Mouse (Mus musculus) adipose tissue, adult 10 weeks (tissue): Measurements from ENCODE around the gene Gng3. TPM values are rescaled to one million over a fixed set of nuclear protein-coding genes. Genes with fewer than 3 reads are reported as not detected.

Experiments
- polyA plus RNA-seq: library from polyadenylated mRNA; stranded (reverse); fragments of 350-450 nt; fragmentation: Illumina TruSeq; extraction: RNeasy Lipid Tissue Mini Kit (QIAGEN cat#74804); gene quantifications from one replicate; pipeline ENCODE4 v1.2.3, GENCODE M21; 2014; ENCODE audit warnings: low read depth, low replicate concordance

The Gng3 gene
- polyA plus RNA-seq, result 0.31 TPM

DNA sequence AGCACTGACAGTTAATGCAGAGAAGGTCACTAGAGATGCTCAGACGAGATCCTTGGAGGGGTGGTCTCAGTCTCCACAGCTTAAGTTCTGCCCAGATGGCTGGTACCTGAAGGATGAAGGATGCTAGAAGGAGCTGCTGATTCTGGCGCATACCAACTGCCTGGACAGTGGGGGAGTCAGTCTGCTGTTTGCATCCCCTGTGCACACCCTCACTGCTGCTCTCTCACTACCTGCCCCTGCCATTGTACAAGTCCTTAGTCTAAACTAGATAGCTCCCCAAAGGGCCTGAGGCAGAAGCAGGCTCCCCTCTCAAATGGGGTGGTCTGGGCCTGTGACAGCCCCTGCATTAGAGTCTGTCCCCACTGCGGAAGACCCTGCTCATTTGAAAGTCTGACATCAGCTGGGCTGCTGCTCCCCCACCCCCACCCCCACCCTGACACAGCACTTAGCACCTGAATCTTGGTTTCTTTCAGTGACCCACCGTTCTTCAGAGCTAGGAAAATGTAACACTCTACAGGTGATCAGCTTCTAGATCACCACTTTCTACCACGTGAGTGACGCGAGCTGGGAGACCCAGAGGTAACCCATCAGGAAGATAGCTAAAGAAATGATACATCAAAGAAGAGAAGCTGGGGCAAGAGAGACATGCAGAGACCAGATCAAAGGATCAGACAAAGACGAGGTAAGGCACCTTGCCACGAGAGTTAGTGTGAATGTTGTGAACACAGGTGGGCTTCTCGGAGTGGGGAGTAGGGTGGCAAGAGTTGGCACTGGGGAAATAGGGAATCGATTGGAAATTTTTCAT, at the start of gene Gng3:
TSS of gene Gng3 (minus strand) at position 92 of the 805 bp plus-strand sequence.

GRCm38 (mm10) chr19:8883616-8884015, 44.6 kb upstream of the Gng3 start, which contains the start of the genes Lbhd1 and Gm49403:
Lbhd1 (plus strand) TSS chr19:8883732.
Gm49403 (plus strand) TSS chr19:8883930.

DNA sequence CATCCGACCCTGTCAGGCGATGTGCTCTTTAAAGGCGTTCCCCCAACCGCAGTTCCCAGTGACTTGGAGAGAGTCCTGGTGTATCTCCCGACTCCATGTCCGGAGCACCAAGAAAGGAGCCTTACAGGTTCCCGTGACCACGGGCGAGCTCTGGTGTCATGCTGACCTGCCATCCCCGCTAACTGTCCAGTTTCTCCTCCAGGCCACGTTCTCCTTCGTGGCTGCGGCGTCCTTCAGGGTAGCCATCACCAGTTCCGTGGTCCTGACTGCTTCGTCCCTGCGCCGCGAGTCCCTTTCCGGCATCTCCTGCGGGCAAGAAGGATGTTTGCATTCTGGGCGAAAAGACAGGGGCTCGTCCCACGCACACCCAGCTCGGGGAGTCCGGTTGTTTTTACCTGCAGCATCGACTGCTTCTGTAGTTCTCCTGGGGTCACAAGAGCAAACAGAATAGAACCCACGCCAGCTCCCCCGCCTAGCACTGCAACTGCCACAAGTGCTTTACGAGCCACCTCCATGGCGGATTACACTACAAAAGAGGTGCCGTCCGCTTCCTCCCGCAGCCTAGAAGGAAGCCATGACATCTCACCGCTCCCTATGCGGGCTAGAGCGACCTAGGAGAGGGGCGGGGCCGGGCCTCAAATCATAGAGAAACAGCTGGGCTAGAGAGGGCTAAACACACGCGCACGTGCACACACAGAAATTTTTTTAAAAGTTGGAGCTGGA, 41.5 kb upstream of the Gng3 start, which contains the start of gene Uqcc3:
TSS of gene Uqcc3 (minus strand) at position 613 of the 723 bp plus-strand sequence.

GRCm38 (mm10) chr19:8871267-8872186, 32.5 kb upstream of the Gng3 start, which contains the start of gene Ubxn1:
Ubxn1 (plus strand) TSS chr19:8871496.

GRCm38 (mm10) chr19:8850402-8850901, 11.5 kb upstream of the Gng3 start, which contains the start of gene Lrrn4cl:
Lrrn4cl (plus strand) TSS chr19:8850768.

DNA sequence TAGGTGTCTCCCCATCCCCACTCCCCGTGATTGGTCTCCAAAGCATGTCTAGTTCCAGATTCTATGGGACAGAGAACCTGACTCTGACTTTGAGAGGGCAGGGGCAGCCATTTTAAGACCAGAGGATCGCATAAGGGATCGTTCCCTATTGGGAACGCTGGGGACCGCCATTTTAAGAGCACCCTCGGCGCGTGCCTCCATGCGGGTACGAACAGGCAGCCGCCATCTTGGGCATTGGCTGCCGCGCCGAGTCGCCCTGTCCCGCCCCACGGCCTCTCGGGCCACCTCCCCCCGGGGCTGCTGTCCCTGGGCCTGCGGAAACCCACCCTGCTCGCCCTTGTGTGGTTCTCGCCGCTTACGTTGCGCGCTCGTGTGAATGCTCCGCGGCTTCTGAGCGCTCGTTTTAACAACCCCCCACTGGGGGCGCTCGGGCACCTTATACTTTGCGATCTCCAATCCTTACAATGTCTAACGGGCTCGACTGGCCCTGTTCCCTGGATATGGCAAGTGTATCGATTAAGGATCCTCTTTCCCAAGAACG, 1.7 kb downstream of the Gng3 start, which contains the start of gene Bscl2:
TSS of gene Bscl2 (plus strand) at position 217 of the 541 bp plus-strand sequence.

GRCm38 (mm10) chr19:8829660-8830059, 9.3 kb downstream of the Gng3 start, which contains the start of gene AC129217.1:
AC129217.1 (plus strand) TSS chr19:8829773.

DNA sequence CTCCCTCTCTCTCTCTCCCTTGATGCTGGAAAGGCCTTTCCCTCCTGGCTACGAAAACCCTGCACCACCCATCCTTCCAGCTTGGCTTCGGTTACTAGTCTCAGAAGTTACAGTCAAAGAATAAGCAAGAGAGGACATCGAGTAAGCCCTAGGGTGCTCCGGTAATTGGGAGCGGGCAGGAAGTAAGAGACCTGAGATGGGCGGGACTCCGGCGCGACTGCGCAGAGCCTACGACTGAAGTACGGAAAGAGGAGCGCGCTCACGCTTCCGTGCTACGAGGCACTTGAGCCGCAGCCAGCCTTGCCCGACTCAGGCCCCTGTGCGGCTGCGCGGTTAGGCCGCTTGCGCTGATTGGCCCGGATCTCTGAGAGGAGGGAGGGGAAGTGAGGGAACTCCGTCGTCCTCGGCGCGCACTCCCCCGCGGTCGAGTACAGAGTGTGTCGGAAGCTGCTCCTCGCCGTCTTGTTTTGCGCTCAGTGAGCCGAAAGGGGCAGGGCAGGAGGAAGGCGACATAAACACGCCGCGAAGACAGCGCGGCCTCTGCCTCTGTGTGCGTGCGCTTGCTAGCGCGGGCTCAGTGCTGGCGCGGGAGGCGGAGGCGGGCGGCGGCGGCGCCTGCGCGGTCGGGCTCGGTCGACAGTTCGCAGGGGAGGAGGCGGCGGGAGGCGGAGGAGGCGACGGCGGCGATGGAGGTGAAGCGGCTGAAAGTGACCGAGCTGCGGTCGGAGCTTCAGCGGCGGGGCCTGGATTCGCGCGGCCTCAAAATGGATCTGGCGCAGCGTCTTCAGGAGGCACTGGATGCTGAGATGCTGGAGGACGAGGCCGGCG, 19.2 kb downstream of the Gng3 start, which contains the start of gene Hnrnpul2:
TSS of gene Hnrnpul2 (plus strand) at position 415 of the 828 bp plus-strand sequence.

GRCm38 (mm10) chr19:8818801-8819595, 20.0 kb downstream of the Gng3 start, which contains the start of gene Ttc9c:
Ttc9c (minus strand) TSS chr19:8819333.

DNA sequence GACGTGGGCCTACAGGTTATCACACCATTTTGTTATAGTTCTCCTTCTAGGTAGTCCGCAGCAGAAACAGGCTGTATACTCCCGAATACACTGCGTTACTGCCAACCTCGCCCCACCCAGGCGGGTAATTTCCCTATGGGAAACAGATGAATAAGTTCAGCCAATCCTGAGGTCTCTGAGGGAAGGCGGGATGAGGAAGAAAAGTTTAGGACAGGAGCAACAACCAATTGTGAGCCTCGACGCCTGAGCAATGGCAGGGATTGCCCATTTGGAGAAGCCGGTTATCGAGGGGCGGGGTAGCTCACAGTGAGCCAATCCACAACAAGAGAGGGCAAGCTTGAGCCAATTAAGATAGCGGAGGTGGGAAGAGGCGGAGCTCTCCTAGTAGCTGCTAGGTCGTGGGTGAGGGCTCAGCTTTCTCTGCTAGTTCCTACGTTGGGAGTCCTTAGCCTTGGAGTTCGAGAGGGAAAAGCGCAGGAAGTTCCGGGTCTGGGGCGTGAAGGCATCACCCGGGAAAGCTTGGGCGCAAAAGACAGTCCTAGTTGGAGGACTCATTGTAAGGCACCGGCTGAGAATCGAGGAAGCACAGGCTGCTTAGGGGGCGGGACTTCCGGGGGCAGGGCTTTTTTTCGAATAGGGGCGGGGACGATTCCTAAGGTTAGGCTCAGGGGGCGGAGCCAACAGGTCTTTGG, 36.7 kb downstream of the Gng3 start, which contains the start of gene Zbtb3:
TSS of gene Zbtb3 (plus strand) at position 426 of the 692 bp plus-strand sequence.

GRCm38 (mm10) chr19:8798264-8798946, 40.6 kb downstream of the Gng3 start, which contains the start of gene Polr2g:
Polr2g (minus strand) TSS chr19:8798577.

Other genes with a start within 250 kb of the Gng3 start
- gene Slc22a8, start 247.9 kb downstream of the Gng3 start, polyA plus RNA-seq, result 0.11 TPM
- not detected for gene Slc22a6, start 221.2 kb downstream of the Gng3 start, polyA plus RNA-seq
- gene Chrm1, start 175.4 kb downstream of the Gng3 start, polyA plus RNA-seq, result 0.06 TPM
- 327 TPM for gene Slc3a2, start 115.8 kb downstream of the Gng3 start, polyA plus RNA-seq
- gene Wdr74, start 103.4 kb downstream of the Gng3 start, polyA plus RNA-seq, result 31.3 TPM
- 12.2 TPM for gene 1700092M07Rik, start 98.5 kb downstream of the Gng3 start, polyA plus RNA-seq
- gene Stx5a, start 97.8 kb downstream of the Gng3 start, polyA plus RNA-seq, result 114 TPM
- gene Nxf1, start 82.1 kb downstream of the Gng3 start, polyA plus RNA-seq, result 150 TPM
- 77.8 TPM for gene Tmem223, start 68.2 kb downstream of the Gng3 start, polyA plus RNA-seq
- gene Tmem179b, start 64.7 kb downstream of the Gng3 start, polyA plus RNA-seq, result 54.7 TPM
- gene Taf6l, start 52.8 kb downstream of the Gng3 start, polyA plus RNA-seq, result 12.1 TPM
- 104 TPM for gene Polr2g, start 40.6 kb downstream of the Gng3 start, polyA plus RNA-seq
- gene Zbtb3, start 36.6 kb downstream of the Gng3 start, polyA plus RNA-seq, result 3.0 TPM
- 29.3 TPM for gene Ttc9c, start 19.9 kb downstream of the Gng3 start, polyA plus RNA-seq
- gene Hnrnpul2, start 19.2 kb downstream of the Gng3 start, polyA plus RNA-seq, result 84.2 TPM
- gene AC129217.1, start 9.4 kb downstream of the Gng3 start, polyA plus RNA-seq, result not detected
- gene Bscl2, start 1.7 kb downstream of the Gng3 start, polyA plus RNA-seq, result 161 TPM
- 12.1 TPM for gene Lrrn4cl, start 11.6 kb upstream of the Gng3 start, polyA plus RNA-seq
- gene Ubxn1, start 32.3 kb upstream of the Gng3 start, polyA plus RNA-seq, result 150 TPM
- gene Uqcc3, start 41.7 kb upstream of the Gng3 start, polyA plus RNA-seq, result 57.7 TPM
- 2.4 TPM for gene Lbhd1, start 44.5 kb upstream of the Gng3 start, polyA plus RNA-seq
- not detected for gene Gm49403, start 44.7 kb upstream of the Gng3 start, polyA plus RNA-seq
- gene 1810009A15Rik, start 49.7 kb upstream of the Gng3 start, polyA plus RNA-seq, result 60.0 TPM
- gene Gm49416, start 49.7 kb upstream of the Gng3 start, polyA plus RNA-seq, result not detected
- gene Ints5, start 53.8 kb upstream of the Gng3 start, polyA plus RNA-seq, result 12.0 TPM
- gene Ganab, start 58.9 kb upstream of the Gng3 start, polyA plus RNA-seq, result 130 TPM
- 54.1 TPM for gene B3gat3, start 81.2 kb upstream of the Gng3 start, polyA plus RNA-seq
- 6.2 TPM for gene Rom1, start 90.2 kb upstream of the Gng3 start, polyA plus RNA-seq
- 35.3 TPM for gene Eml3, start 90.4 kb upstream of the Gng3 start, polyA plus RNA-seq
- 71.9 TPM for gene Mta2, start 102.7 kb upstream of the Gng3 start, polyA plus RNA-seq
- gene Tut1, start 114.7 kb upstream of the Gng3 start, polyA plus RNA-seq, result 17.4 TPM
- 409 TPM for gene Eef1g, start 127.8 kb upstream of the Gng3 start, polyA plus RNA-seq
- 114 TPM for gene Ahnak, start 150.1 kb upstream of the Gng3 start, polyA plus RNA-seq
- gene Scgb1a1, start 248.8 kb upstream of the Gng3 start, polyA plus RNA-seq, result not detected